26 mouse cellular contexts compared by ENCODE assay signal in genomic region chr3:122027776-122028175, GRCm38 (mm10). TPM values are rescaled to one million over a fixed set of nuclear protein-coding genes. Genes with fewer than 3 reads are reported as not detected.
DNase-seq lines count a peak whose midpoint lies in the region; ATAC-seq and TF ChIP-seq lines count a peak whose summit lies in the region.
"Had no signal": no experiment of that assay in that cellular context is flagged by ENCODE, and none has a peak within 500 bp of the region (broad histone marks: within the 10 kb centered on the region; RNA-seq: fewer than 3 reads in every experiment).

No protein-coding gene starts in this region.

- DNase-seq in heart, postnatal 4 days, result no peak
- no peak for DNase-seq in kidney, adult 2 months
- DNase-seq in testis, postnatal 14 days (ENCODE audit: low spot score), result peak; percentile 81
- no peak for DNase-seq in layer of hippocampus, adult 11-12 months (ENCODE audit: low spot score)
- DNase-seq: adrenal gland, adult 2 months; adrenal gland, postnatal 14 days; cerebellum, adult 11 months; cerebellum, adult 2 months; cerebellum, adult 9-11 months; cerebellum, postnatal 25 days; forebrain, postnatal 0 days; gastrocnemius, adult 2 months; gastrocnemius, postnatal 25 days; heart, adult 2 months; heart, postnatal 36 days had no signal

- H3K4me1 ChIP-seq in heart, embryonic 15.5 days (replicated peaks), result peaks cover 11% of the 10 kb centered on the region
- 0 out of 2 replicates have a peak, but pooled peaks cover 2% of the 10 kb centered on the region for H3K4me1 ChIP-seq in kidney, adult 2 months (ENCODE audit: control insufficient read depth, insufficient read depth, low read length)
- H3K4me1 ChIP-seq in kidney, embryonic 15.5 days, result 0 out of 2 replicates have a peak, but pooled peaks cover 5% of the 10 kb centered on the region

- no peaks in the 10 kb centered on the region for H3K27me3 ChIP-seq in heart, embryonic 15.5 days
- H3K27me3 ChIP-seq in kidney, adult 2 months (replicated peaks; ENCODE audit: control insufficient read depth, insufficient read depth, low read length), result no peaks in the 10 kb centered on the region
- H3K27me3 ChIP-seq in kidney, embryonic 15.5 days, result no peaks in the 10 kb centered on the region
- H3K27me3 ChIP-seq: embryonic facial prominence, embryonic 12.5 days; embryonic facial prominence, embryonic 15.5 days had no signal

- no peak for TF ChIP-seq POLR2A in kidney, adult 2 months (IDR thresholded peaks at IDR 0.05; ENCODE audit: low read depth, low read length)

- no peak overlapping the region for H3K4me2 ChIP-seq in heart, embryonic 15.5 days
- H3K4me2 ChIP-seq in kidney, embryonic 15.5 days, result no peak overlapping the region
- H3K4me2 ChIP-seq: embryonic facial prominence, embryonic 12.5 days; embryonic facial prominence, embryonic 15.5 days; heart, embryonic 11.5 days; hindbrain, embryonic 14.5 days had no signal

- 57% methylated on average over 8 of the region's 8 CpGs for WGBS in heart, embryonic 15.5 days
- 87% methylated on average over 8 of the region's 8 CpGs for WGBS in kidney, adult 2 months
- 87% methylated on average over 8 of the region's 8 CpGs for WGBS in kidney, embryonic 15.5 days

- no peaks in the 10 kb centered on the region for H3K36me3 ChIP-seq in heart, embryonic 15.5 days
- no peaks in the 10 kb centered on the region for H3K36me3 ChIP-seq in kidney, adult 2 months (ENCODE audit: control insufficient read depth, insufficient read depth, low read length)
- H3K36me3 ChIP-seq in kidney, embryonic 15.5 days, result no peaks in the 10 kb centered on the region
- H3K36me3 ChIP-seq: embryonic facial prominence, embryonic 12.5 days; embryonic facial prominence, embryonic 15.5 days had no signal

- TF ChIP-seq CTCF in kidney, adult 2 months (conservative IDR thresholded peaks at IDR 0.05; ENCODE audit: insufficient read depth, insufficient read length, low read depth, low read length), result no peak

- no peaks in the 10 kb centered on the region for H3K9me3 ChIP-seq in heart, embryonic 15.5 days (replicated peaks)
- H3K9me3 ChIP-seq in kidney, embryonic 15.5 days (replicated peaks), result no peaks in the 10 kb centered on the region
- H3K9me3 ChIP-seq: embryonic facial prominence, embryonic 12.5 days; embryonic facial prominence, embryonic 15.5 days had no signal

- peak overlapping the region; percentile 77; the same call in 1 of the 2 replicates for H3K27ac ChIP-seq in heart, embryonic 15.5 days
- H3K27ac ChIP-seq in kidney, adult 2 months (ENCODE audit: insufficient read depth, low read depth, low read length), result peak overlapping the region; percentile 80; the same call in 1 of the 2 replicates
- no peak overlapping the region for H3K27ac ChIP-seq in kidney, embryonic 15.5 days
- H3K27ac ChIP-seq: embryonic facial prominence, embryonic 12.5 days; embryonic facial prominence, embryonic 15.5 days; heart, adult 2 months; hindbrain, embryonic 14.5 days; hindbrain, postnatal 0 days had no signal

- no peak overlapping the region for H3K4me3 ChIP-seq in heart, embryonic 15.5 days
- no peak overlapping the region for H3K4me3 ChIP-seq in kidney, adult 2 months (ENCODE audit: insufficient read depth, low read depth, low read length)
- no peak overlapping the region for H3K4me3 ChIP-seq in kidney, embryonic 15.5 days (replicated peaks)
- H3K4me3 ChIP-seq: embryonic facial prominence, embryonic 12.5 days; embryonic facial prominence, embryonic 15.5 days; gastrocnemius, adult 2 months; heart, adult 2 months had no signal

- no peak overlapping the region for H3K9ac ChIP-seq in heart, embryonic 15.5 days
- no peak overlapping the region for H3K9ac ChIP-seq in kidney, embryonic 15.5 days
- H3K9ac ChIP-seq: embryonic facial prominence, embryonic 12.5 days; embryonic facial prominence, embryonic 15.5 days; forebrain, postnatal 0 days; hindbrain, embryonic 14.5 days had no signal

- ATAC-seq in heart, embryonic 15.5 days (replicated peaks; ENCODE audit: insufficient number of reproducible peaks, insufficient read depth, low FRiP score, low read depth), result no peak
- no peak for ATAC-seq in kidney, embryonic 15.5 days (replicated peaks; ENCODE audit: low FRiP score)
- ATAC-seq: CD4-positive, CD25-positive, alpha-beta regulatory T cell, adult 4 months; forebrain, embryonic 14.5 days; forebrain, postnatal 0 days; hindbrain, postnatal 0 days; inflammation-experienced regulatory T-cells, adult 6 months; intestine, embryonic 16.5 days had no signal

RNA-seq across cellular contexts. Expression of gene Abca4, which starts 16.5 kb away (rescaled TPM):
- polyA plus RNA-seq in heart, embryonic 15.5 days (2015; fragmentation: Nextera tagmentation; extraction: Ambion mirVana), result 3.0 and 3.2 TPM in 2 replicates
- total RNA-seq in heart, postnatal 4 days (2021), result 1 to 10 TPM; 7.8 to 8.7 TPM
- polyA plus RNA-seq in kidney, adult 2 months (2012; rRNA removed), result 8.2 and 9.9 TPM in 2 replicates
- 0.70 and 0.72 TPM in 2 replicates for polyA plus RNA-seq in kidney, embryonic 15.5 days (2015; fragmentation: Nextera tagmentation; extraction: Ambion mirVana)
- polyA plus RNA-seq: CD4-positive, CD25-positive, alpha-beta regulatory T cell, adult 4 months; inflammation-experienced regulatory T-cells, adult 6 months had no signal
